Mouse (Mus musculus): Measurements from ENCODE around the gene Fndc5.

The Fndc5 gene

GRCm38 (mm10) chr4:129136579-129137391 is at the start of gene Fndc5:
Gene Fndc5 (plus strand): TSS chr4:129136999.
- DNase-seq (ENCODE audit: inconsistent ontology term): no peak

- DNase-seq (ENCODE audit: inconsistent ontology term): no peak
Observed at GRCm38 (mm10) chr4:129087850-129088249, 48.9 kb upstream of the Fndc5 start.

- DNase-seq (ENCODE audit: inconsistent ontology term): no peak
Observed at GRCm38 (mm10) chr4:129095276-129095675, 41.5 kb upstream of the Fndc5 start.

- no peak for DNase-seq (ENCODE audit: inconsistent ontology term)
Observed at GRCm38 (mm10) chr4:129097006-129097405, 39.8 kb upstream of the Fndc5 start.

GRCm38 (mm10) chr4:129102133-129102829 is 34.5 kb upstream of the Fndc5 start:
- DNase-seq (ENCODE audit: inconsistent ontology term): no peak

- no peak for DNase-seq (ENCODE audit: inconsistent ontology term)
Observed at GRCm38 (mm10) chr4:129105356-129105755, 31.4 kb upstream of the Fndc5 start, which contains the start of gene Tmem54. Gene Tmem54 (plus strand): TSS chr4:129105548.

- DNase-seq (ENCODE audit: inconsistent ontology term): no peak
Observed at GRCm38 (mm10) chr4:129106073-129106472, 30.7 kb upstream of the Fndc5 start.

GRCm38 (mm10) chr4:129107348-129107899 is 29.4 kb upstream of the Fndc5 start:
- DNase-seq (ENCODE audit: inconsistent ontology term): no peak

GRCm38 (mm10) chr4:129108624-129109023 is 28.2 kb upstream of the Fndc5 start:
- peak; percentile 57 for DNase-seq (ENCODE audit: inconsistent ontology term)

- no peak for DNase-seq (ENCODE audit: inconsistent ontology term)
Observed at GRCm38 (mm10) chr4:129110804-129111203, 26.0 kb upstream of the Fndc5 start.

GRCm38 (mm10) chr4:129111350-129111749 is 25.4 kb upstream of the Fndc5 start:
- DNase-seq (ENCODE audit: inconsistent ontology term): no peak

GRCm38 (mm10) chr4:129112231-129112630 is 24.6 kb upstream of the Fndc5 start:
- no peak for DNase-seq (ENCODE audit: inconsistent ontology term)

GRCm38 (mm10) chr4:129113083-129113988 is 23.5 kb upstream of the Fndc5 start:
- DNase-seq (ENCODE audit: inconsistent ontology term): peak; percentile 69

- no peak for DNase-seq (ENCODE audit: inconsistent ontology term)
Observed at GRCm38 (mm10) chr4:129116703-129117102, 20.1 kb upstream of the Fndc5 start.

GRCm38 (mm10) chr4:129117720-129118510 is 18.9 kb upstream of the Fndc5 start:
- no peak for DNase-seq (ENCODE audit: inconsistent ontology term)

- no peak for DNase-seq (ENCODE audit: inconsistent ontology term)
Observed at GRCm38 (mm10) chr4:129119708-129120107, 17.1 kb upstream of the Fndc5 start.

- peak; percentile 85 for DNase-seq (ENCODE audit: inconsistent ontology term)
Observed at GRCm38 (mm10) chr4:129120520-129121445, 16.0 kb upstream of the Fndc5 start.

GRCm38 (mm10) chr4:129121569-129122086 is 15.2 kb upstream of the Fndc5 start, which contains the start of gene Hpca:
Gene Hpca (minus strand): TSS chr4:129122036.
- no peak for DNase-seq (ENCODE audit: inconsistent ontology term)

- no peak for DNase-seq (ENCODE audit: inconsistent ontology term)
Observed at GRCm38 (mm10) chr4:129122107-129122506, 14.7 kb upstream of the Fndc5 start.

Data from Muller cell, postnatal 12 days (primary cell).